Mouse (Mus musculus) forebrain, embryonic 13.5 days (tissue): ENCODE measurements at regions not wholly inside any gene's neighbourhood (a gene's known extent, or its start where the extent isn't known, plus 50 kb on each side); places are given as distances from the start of the nearest gene placed in this dataset.

Experiments
- ATAC-seq: fragments of 200-750 bp; cut with Nextera tagmentation; 2 replicates; pipeline ENCODE4 v1.8.0; 2017
- H3K27ac ChIP-seq: fragments of 300-500 bp; sonication (generic); 2 replicates; pipeline ENCODE4 v1.5.1; 2015; ENCODE audit warnings: inconsistent platforms, mild to moderate bottlenecking, moderate library complexity
- H3K27me3 ChIP-seq: fragments of 300-500 bp; sonication (generic); 2 replicates; pipeline ENCODE4 v1.6.1; 2015; ENCODE audit warnings: mild to moderate bottlenecking, inconsistent platforms
- H3K36me3 ChIP-seq: fragments of 300-500 bp; sonication (generic); 2 replicates; pipeline ENCODE4 v1.6.1; 2015; ENCODE audit warnings: mild to moderate bottlenecking, inconsistent platforms; ENCODE audit not compliant: poor library complexity, severe bottlenecking
- H3K4me1 ChIP-seq: fragments of 300-500 bp; sonication (generic); 2 replicates; pipeline ENCODE4 v1.6.1; 2015; ENCODE audit warnings: inconsistent platforms
- H3K4me2 ChIP-seq: fragments of 300-500 bp; sonication (generic); 2 replicates; pipeline ENCODE4 v1.6.1; 2015; ENCODE audit warnings: inconsistent platforms, mild to moderate bottlenecking, moderate library complexity
- H3K4me3 ChIP-seq: fragments of 300-500 bp; sonication (generic); 2 replicates; pipeline ENCODE4 v1.5.1; 2015; ENCODE audit warnings: mild to moderate bottlenecking, inconsistent platforms
- H3K9ac ChIP-seq: fragments of 300-500 bp; sonication (generic); 2 replicates; pipeline ENCODE4 v1.6.1; 2015; ENCODE audit warnings: mild to moderate bottlenecking, inconsistent platforms
- H3K9me3 ChIP-seq: fragments of 300-500 bp; sonication (generic); replicated peaks from 2 replicates; pipeline ENCODE4 v1.6.1; 2016; ENCODE audit warnings: inconsistent platforms
- WGBS: fragments of 180-500 bp; shearing (Covaris S2); methylation state at CpG from one replicate; pipeline ENCODE4 v1.1.7; 2015; 5-methylcytosine and 5-hydroxymethylcytosine counted together

DNA sequence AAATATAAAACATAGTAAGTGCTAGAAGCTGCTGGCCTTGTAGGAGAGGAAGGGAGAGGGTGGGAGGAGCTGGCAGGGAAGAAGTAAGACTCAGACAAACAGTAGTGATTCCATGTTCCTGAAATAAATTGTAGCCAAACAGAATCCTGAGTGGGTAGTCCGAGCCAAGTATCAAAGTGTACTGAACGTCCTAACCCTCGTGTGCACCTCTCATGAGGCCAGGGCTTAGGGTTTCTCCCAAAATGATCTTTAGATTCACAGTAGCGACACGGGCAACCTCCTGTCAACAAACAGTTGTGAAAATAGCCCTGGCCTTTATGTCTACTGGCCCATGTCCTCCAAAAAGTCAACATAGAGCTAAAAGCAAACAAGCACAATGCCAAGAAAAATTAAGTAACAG, 54.3 kb upstream of the Gm47985 start:
- no peaks in the 10 kb centered on the region for H3K36me3 ChIP-seq
- WGBS = 85% methylated on average over 5 of the region's 5 CpGs
- no peaks in the 10 kb centered on the region for H3K4me1 ChIP-seq
- no peak overlapping the region for H3K4me3 ChIP-seq
- no peak for ATAC-seq
- H3K27me3 ChIP-seq = no peaks in the 10 kb centered on the region
- no peak overlapping the region for H3K9ac ChIP-seq
- no peak overlapping the region for H3K27ac ChIP-seq
- no peak overlapping the region for H3K4me2 ChIP-seq
- no peaks in the 10 kb centered on the region for H3K9me3 ChIP-seq

DNA sequence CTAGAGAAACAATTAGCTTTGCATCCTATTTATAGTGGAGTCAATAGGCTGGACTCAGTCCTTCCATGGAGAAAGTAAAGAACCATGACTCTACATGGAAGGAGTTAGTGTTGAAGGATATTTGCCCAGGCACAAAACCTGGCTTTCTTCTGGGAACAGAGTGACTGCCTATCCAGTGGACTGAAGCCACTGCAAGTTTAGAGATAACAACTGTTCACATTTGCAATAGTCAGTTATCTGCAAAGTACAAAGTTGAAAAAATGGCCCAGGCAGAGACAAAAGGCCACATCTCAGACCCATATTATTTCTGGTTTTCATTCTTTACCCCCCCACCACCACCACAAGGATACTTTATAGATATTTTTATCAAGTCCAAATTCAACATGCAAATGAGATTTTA, 53.4 kb upstream of the Gm47985 start:
- Histone ChIP-seq H3K9me3 (no peaks in the 10 kb centered on the region), H3K9ac (no peak overlapping the region), H3K36me3 (no peaks in the 10 kb centered on the region), H3K27me3 (no peaks in the 10 kb centered on the region), H3K4me1 (no peaks in the 10 kb centered on the region), H3K4me2 (no peak overlapping the region), H3K27ac (no peak overlapping the region), H3K4me3 (no peak overlapping the region)
- ATAC-seq = no peak

DNA sequence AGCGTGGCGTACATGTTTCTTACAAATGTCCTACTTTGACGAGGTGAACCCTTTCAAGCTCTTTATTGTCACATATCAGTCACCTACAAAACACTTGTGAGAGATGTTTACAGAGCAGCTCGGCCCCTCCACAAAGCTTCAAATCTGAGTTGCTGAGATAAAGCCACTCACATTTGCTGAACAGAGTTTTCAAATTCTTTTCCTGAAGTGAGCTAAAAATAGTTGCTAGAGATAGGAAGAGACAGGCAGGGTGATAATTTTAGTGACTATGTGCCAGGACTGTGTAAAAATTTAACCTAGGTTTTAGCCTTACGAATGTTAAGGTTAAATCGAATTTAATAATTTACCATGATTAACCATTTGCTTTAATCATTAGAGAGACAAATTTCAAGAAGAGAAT, 52.3 kb upstream of the Gm47985 start:
- Histone ChIP-seq H3K27me3 (no peaks in the 10 kb centered on the region), H3K36me3 (no peaks in the 10 kb centered on the region), H3K4me3 (no peak overlapping the region), H3K27ac (no peak overlapping the region), H3K4me2 (no peak overlapping the region), H3K9me3 (no peaks in the 10 kb centered on the region), H3K4me1 (no peaks in the 10 kb centered on the region), H3K9ac (no peak overlapping the region)
- ATAC-seq = no peak
- WGBS = 85% methylated on average over 6 of the region's 6 CpGs

DNA sequence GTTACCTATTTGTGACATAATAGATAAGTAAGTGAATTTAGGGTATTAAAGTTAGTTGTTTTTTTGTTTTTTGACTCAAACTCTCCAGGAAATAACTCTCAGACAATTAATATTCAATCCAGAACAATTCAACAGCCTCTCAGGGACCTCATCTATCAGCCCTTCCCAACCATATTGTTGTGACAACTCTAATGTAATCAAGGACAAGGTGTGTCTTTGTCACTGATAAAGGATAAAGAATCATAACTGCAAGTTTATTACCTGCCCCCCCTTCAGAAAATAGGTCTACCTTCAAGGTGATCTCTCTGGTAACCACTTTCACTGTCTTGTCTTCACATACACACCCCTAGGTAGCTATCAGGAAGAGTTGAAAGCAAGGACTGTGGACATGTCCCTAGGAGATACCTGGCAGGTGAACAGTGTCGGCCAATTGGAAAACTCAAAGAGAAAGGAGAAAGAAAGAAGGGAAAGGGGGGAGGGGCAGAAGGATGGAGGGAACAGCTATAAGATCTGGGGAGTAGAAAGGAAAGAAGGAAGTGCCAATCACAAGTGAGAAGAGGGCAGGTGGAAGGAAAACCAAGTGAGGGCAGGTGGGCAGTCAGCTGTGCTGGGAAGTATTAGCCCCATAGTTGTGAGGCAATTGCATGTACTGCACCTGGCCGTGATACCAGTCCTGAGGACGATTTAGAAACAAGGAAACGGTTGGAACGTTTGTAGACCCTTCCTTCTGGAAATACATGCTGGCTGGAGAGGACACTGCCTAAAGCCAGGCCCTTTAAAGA, 51.3 kb upstream of the Gm47985 start:
- Histone ChIP-seq H3K4me3 (no peak overlapping the region), H3K9me3 (no peaks in the 10 kb centered on the region), H3K4me2 (no peak overlapping the region), H3K27ac (no peak overlapping the region), H3K4me1 (no peaks in the 10 kb centered on the region), H3K9ac (no peak overlapping the region), H3K36me3 (no peaks in the 10 kb centered on the region), H3K27me3 (no peaks in the 10 kb centered on the region)
- no peak for ATAC-seq
- 86% methylated on average over 5 of the region's 5 CpGs for WGBS

DNA sequence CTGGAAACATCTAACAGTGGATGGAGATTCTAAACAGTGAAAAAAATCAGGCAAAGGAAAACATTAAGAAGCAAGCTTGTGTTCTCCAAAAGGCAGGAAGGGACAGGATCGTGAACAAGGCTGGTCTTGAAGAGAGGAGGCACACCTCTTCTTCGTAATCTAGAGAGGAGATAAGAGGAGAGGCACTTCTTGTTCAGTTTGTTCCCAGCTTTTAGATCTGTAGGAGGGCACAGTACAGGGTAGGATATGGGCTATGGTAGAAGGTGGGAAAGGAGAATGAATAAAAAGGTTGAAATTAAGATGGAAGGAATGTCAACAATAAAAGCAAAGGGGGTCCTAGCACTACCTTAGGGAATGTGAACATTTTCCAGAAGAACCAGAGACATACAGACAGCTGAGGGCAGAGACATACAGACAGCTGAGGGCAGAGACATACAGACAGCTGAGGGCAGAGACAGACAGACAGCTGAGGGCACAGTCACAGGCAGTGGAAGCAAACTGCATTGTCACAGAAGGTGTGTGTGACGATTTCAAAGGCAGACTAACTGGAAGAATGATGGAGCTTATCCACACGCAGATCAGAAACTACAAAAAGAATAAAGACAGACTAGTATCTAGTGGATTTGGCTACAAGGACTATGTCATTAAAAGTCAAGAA, 50.6 kb upstream of the Gm47985 start:
- no peak overlapping the region for H3K4me3 ChIP-seq
- H3K4me2 ChIP-seq = no peak overlapping the region
- 90% methylated on average over 4 of the region's 4 CpGs for WGBS
- H3K36me3 ChIP-seq = no peaks in the 10 kb centered on the region
- no peak overlapping the region for H3K27ac ChIP-seq
- no peak for ATAC-seq
- H3K4me1 ChIP-seq = no peaks in the 10 kb centered on the region
- H3K9ac ChIP-seq = no peak overlapping the region
- no peaks in the 10 kb centered on the region for H3K9me3 ChIP-seq
- no peaks in the 10 kb centered on the region for H3K27me3 ChIP-seq
